Mouse (Mus musculus) CH12.LX (cell line): ENCODE results near the gene Tpra1. TPM values are rescaled to one million over a fixed set of nuclear protein-coding genes. Genes with fewer than 3 reads are reported as not detected.
A peak's percentile ranks its signal among the peaks of the same experiment; 100 is the strongest.

Experiments used
- DNase-seq: peaks from one replicate; pipeline ENCODE4 v3.0.0-alpha.2; 2013; ENCODE audit errors: extremely low read depth
- H3K27ac ChIP-seq: 2 replicates; pipeline ENCODE4 v1.5.1; 2012; ENCODE audit warnings: low read depth, mild to moderate bottlenecking, control low read depth, moderate library complexity; ENCODE audit not compliant: insufficient read depth
- H3K27me3 ChIP-seq: replicated peaks from 2 replicates; pipeline ENCODE3; 2012; ENCODE audit warnings: inconsistent platforms
- H3K36me3 ChIP-seq, 2 experiments: replicated peaks in 1 of 2; 2 replicates each; pipeline versions ENCODE3 to v1.6.1; 2012; ENCODE audit warnings: inconsistent platforms in 1 of 2, low read length in 1 of 2, mild to moderate bottlenecking in 1 of 2, mixed read lengths in 1 of 2, moderate library complexity in 1 of 2; ENCODE audit not compliant: control insufficient read depth in 1 of 2, insufficient read depth in 1 of 2
- H3K4me1 ChIP-seq, 2 experiments: 2 replicates each; pipeline ENCODE4 v1.6.1; 2012; ENCODE audit warnings: inconsistent platforms in 1 of 2, moderate library complexity in 1 of 2; ENCODE audit not compliant: insufficient read depth in 2 of 2, control insufficient read depth in 1 of 2
- H3K4me2 ChIP-seq: 2 replicates; pipeline ENCODE4 v1.6.1; 2012; ENCODE audit warnings: low read depth, mild to moderate bottlenecking, control low read depth; ENCODE audit not compliant: poor library complexity, insufficient read depth, severe bottlenecking
- H3K4me3 ChIP-seq, 3 experiments: fragments of 150-350 bp in 1 of 3; sonication (generic) in 1 of 3; replicated peaks in 1 of 3; 2 replicates each; pipeline versions ENCODE3 to v1.5.1; 2011 to 2012; ENCODE audit warnings: low read depth in 2 of 3, low read length in 2 of 3, mild to moderate bottlenecking in 2 of 3, moderate library complexity in 2 of 3, control low read depth in 1 of 3, improper control_type of control experiment in 1 of 3, inconsistent platforms in 1 of 3, mixed read lengths in 1 of 3; ENCODE audit not compliant: poor library complexity in 1 of 3
- H3K79me2 ChIP-seq: replicated peaks from 2 replicates; pipeline ENCODE4 v1.6.1; 2012; ENCODE audit warnings: mild to moderate bottlenecking, moderate library complexity; ENCODE audit not compliant: control insufficient read depth, poor library complexity, insufficient read depth, severe bottlenecking; ENCODE audit errors: extremely low read depth
- H3K9ac ChIP-seq: 2 replicates; pipeline ENCODE4 v1.6.1; 2012; ENCODE audit warnings: low read depth, mild to moderate bottlenecking, control low read depth, moderate library complexity; ENCODE audit not compliant: insufficient read depth
- H3K9me3 ChIP-seq: replicated peaks from 2 replicates; pipeline ENCODE3; 2012; ENCODE audit warnings: low read length, inconsistent platforms, mixed read lengths
- CHD1 ChIP-seq: IDR thresholded peaks from 2 replicates; pipeline ENCODE4 v1.6.1; 2012; ENCODE audit warnings: low read depth, low read length, improper control_type of control experiment, inconsistent platforms
- CHD2 ChIP-seq: IDR thresholded peaks from 2 replicates; pipeline ENCODE4 v1.6.1; 2011; ENCODE audit warnings: low read length, improper control_type of control experiment
- CTCF ChIP-seq, 2 experiments: IDR thresholded peaks in 1 of 2; conservative IDR thresholded peaks in 1 of 2; 2 replicates each; pipeline ENCODE4 v1.5.1; 2011 to 2012; ENCODE audit warnings: low read depth in 2 of 2, low read length in 2 of 2, improper control_type of control experiment in 1 of 2, inconsistent platforms in 1 of 2, mild to moderate bottlenecking in 1 of 2, moderate library complexity in 1 of 2
- E2F4 ChIP-seq: IDR thresholded peaks from 2 replicates; pipeline ENCODE4 v1.6.1; 2011; ENCODE audit warnings: low read depth, low read length, improper control_type of control experiment; ENCODE audit not compliant: insufficient replicate concordance
- ELF1 ChIP-seq: IDR thresholded peaks from 2 replicates; pipeline ENCODE4 v1.6.1; 2014; ENCODE audit warnings: low read depth, mild to moderate bottlenecking, inconsistent platforms, low read length, improper control_type of control experiment
- EP300 ChIP-seq: IDR thresholded peaks from 2 replicates; pipeline ENCODE4 v1.6.1; 2011; ENCODE audit warnings: low read length, improper control_type of control experiment
- ETS1 ChIP-seq: conservative IDR thresholded peaks from 2 replicates; pipeline ENCODE4 v1.6.1; 2012; ENCODE audit warnings: low read depth, mild to moderate bottlenecking, inconsistent platforms, low read length, improper control_type of control experiment, moderate library complexity
- GABPA ChIP-seq: IDR thresholded peaks from 2 replicates; pipeline ENCODE4 v1.6.1; 2012; ENCODE audit warnings: low read depth, low read length, improper control_type of control experiment, inconsistent platforms; ENCODE audit not compliant: insufficient replicate concordance
- IRF4 ChIP-seq: IDR thresholded peaks from 2 replicates; pipeline ENCODE4 v1.6.1; 2014; ENCODE audit warnings: low read depth, mild to moderate bottlenecking, inconsistent platforms, low read length, improper control_type of control experiment
- JUN ChIP-seq: IDR thresholded peaks from 2 replicates; pipeline ENCODE4 v1.6.1; 2011; ENCODE audit warnings: low read depth, mild to moderate bottlenecking, low read length, improper control_type of control experiment, moderate library complexity; ENCODE audit not compliant: insufficient read depth
- JUND ChIP-seq: conservative IDR thresholded peaks from 2 replicates; pipeline ENCODE4 v1.6.1; 2011; ENCODE audit warnings: low read depth, low read length, improper control_type of control experiment
- KAT2A ChIP-seq: IDR thresholded peaks from 2 replicates; pipeline ENCODE4 v1.6.1; 2012; ENCODE audit warnings: low read length, improper control_type of control experiment, inconsistent platforms; ENCODE audit not compliant: insufficient replicate concordance
- MAFK ChIP-seq: IDR thresholded peaks from 2 replicates; pipeline ENCODE4 v1.6.1; 2011; ENCODE audit warnings: low read length, improper control_type of control experiment; ENCODE audit not compliant: insufficient replicate concordance
- MAZ ChIP-seq: IDR thresholded peaks from 2 replicates; pipeline ENCODE4 v1.6.1; 2012; ENCODE audit warnings: low read depth, mild to moderate bottlenecking, inconsistent platforms, low read length, improper control_type of control experiment, moderate library complexity
- MEF2A ChIP-seq: IDR thresholded peaks from 2 replicates; pipeline ENCODE4 v1.6.1; 2014; ENCODE audit warnings: low read depth, mild to moderate bottlenecking, inconsistent platforms, low read length, improper control_type of control experiment, borderline replicate concordance
- MXI1 ChIP-seq: IDR thresholded peaks from 2 replicates; pipeline ENCODE4 v1.6.1; 2011; ENCODE audit warnings: mild to moderate bottlenecking, low read depth, low read length, improper control_type of control experiment
- MYC ChIP-seq: IDR thresholded peaks from 2 replicates; pipeline ENCODE4 v1.6.1; 2011; ENCODE audit warnings: low read depth, mild to moderate bottlenecking, improper control_type of control experiment, low read length
- NRF1 ChIP-seq: IDR thresholded peaks from 2 replicates; pipeline ENCODE4 v1.6.1; 2014; ENCODE audit warnings: low read depth, mild to moderate bottlenecking, inconsistent platforms, low read length, improper control_type of control experiment, moderate library complexity
- PAX5 ChIP-seq: IDR thresholded peaks from 2 replicates; pipeline ENCODE4 v1.6.1; 2012; ENCODE audit warnings: low read length, inconsistent platforms, mixed read lengths
- POLR2A ChIP-seq: IDR thresholded peaks from 2 replicates; pipeline ENCODE4 v1.6.1; 2011; ENCODE audit warnings: low read depth, mild to moderate bottlenecking, improper control_type of control experiment, low read length
- RAD21 ChIP-seq: IDR thresholded peaks from 2 replicates; pipeline ENCODE4 v1.6.1; 2011; ENCODE audit warnings: low read depth, mild to moderate bottlenecking, low read length, improper control_type of control experiment, moderate library complexity
- SIN3A ChIP-seq: IDR thresholded peaks from 2 replicates; pipeline ENCODE4 v1.6.1; 2012; ENCODE audit warnings: low read length, improper control_type of control experiment, inconsistent platforms
- SMC3 ChIP-seq: IDR thresholded peaks from 2 replicates; pipeline ENCODE4 v1.6.1; 2011; ENCODE audit warnings: low read depth, low read length, improper control_type of control experiment
- TBP ChIP-seq: conservative IDR thresholded peaks from 2 replicates; pipeline ENCODE4 v1.6.1; 2011; ENCODE audit warnings: low read depth, low read length, improper control_type of control experiment
- TCF12 ChIP-seq: IDR thresholded peaks from 2 replicates; pipeline ENCODE4 v1.6.1; 2014; ENCODE audit warnings: low read depth, mild to moderate bottlenecking, inconsistent platforms, low read length, improper control_type of control experiment
- USF1 ChIP-seq: IDR thresholded peaks from 2 replicates; pipeline ENCODE4 v1.6.1; 2014; ENCODE audit warnings: low read depth, mild to moderate bottlenecking, inconsistent platforms, low read length, improper control_type of control experiment
- ZC3H11A ChIP-seq: IDR thresholded peaks from 2 replicates; pipeline ENCODE4 v1.6.1; 2012; ENCODE audit warnings: low read depth, mild to moderate bottlenecking, inconsistent platforms, low read length, improper control_type of control experiment
- ZMIZ1 ChIP-seq: IDR thresholded peaks from 2 replicates; pipeline ENCODE4 v1.6.1; 2012; ENCODE audit warnings: low read depth, mild to moderate bottlenecking, inconsistent platforms, low read length, improper control_type of control experiment
- ZNF384 ChIP-seq: IDR thresholded peaks from 2 replicates; pipeline ENCODE4 v1.6.1; 2012; ENCODE audit warnings: low read depth, low read length, improper control_type of control experiment, inconsistent platforms
- dilution Hi-C: fragments of 300-500 bp; cut with MboI; formaldehyde crosslinking; loops from 2 replicates; pipeline ENCODE4 v1.14.3; 2020; ENCODE audit warnings: low sequenced_read_pairs; ENCODE audit not compliant: extremely low pct_unique_long_range_greater_than_20kb, extremely low pct_ligation_motif_present
- in situ Hi-C: fragments of 300-500 bp; cut with MboI; formaldehyde crosslinking; loops from 3 replicates; pipeline ENCODE4 v1.14.3; 2019; ENCODE audit warnings: low sequenced_read_pairs, low pct_ligation_motif_present, low pct_unique_long_range_greater_than_20kb, mixed read lengths
- polyA plus RNA-seq: library from polyadenylated mRNA; unstranded; fragments of >175 nt; gene quantifications from 2 replicates; pipeline ENCODE4 v1.2.1, GENCODE M21; 2012; ENCODE audit warnings: low read depth; ENCODE audit not compliant: insufficient read length
- total RNA-seq, 2 experiments: library from RNA; depleted of rRNA; stranded (reverse); fragments of 300-350 nt in 1 of 2; fragments of >200 nt in 1 of 2; gene quantifications; 2 replicates each; pipeline ENCODE4 v1.2.3; 2012 to 2014

The Tpra1 gene
- total and polyA plus RNA-seq, 3 experiments = 9.3 to 16.0 (median 15.6) TPM

- peaks cover 0 to 19% of the 10 kb centered on the region in 2 experiments; a peak in 2 of 4 replicates for H3K4me1 ChIP-seq
- no peak for DNase-seq
- H3K27me3 ChIP-seq = no peaks in the 10 kb centered on the region
- H3K9ac ChIP-seq = no peak overlapping the region
- TF ChIP-seq ELF1 (no peak), MYC (peak; percentile 30; the same call in 1 of the 2 replicates), RAD21 (peak; percentile 10), GABPA (no peak), MXI1 (no peak), CTCF (conservative IDR thresholded peaks at IDR 0.05 in 1 of 2, IDR thresholded peaks at IDR 0.05 in 1 of 2; ENCODE audit: low read depth in 2 of 2, low read length in 2 of 2) (peak in 1 of 2 experiments; percentile 38; a peak in 2 of 4 replicates), IRF4 (no peak), ETS1 (no peak), NRF1 (peak; percentile 42; the same call in 1 of the 2 replicates), USF1 (no peak), MEF2A (peak; percentile 65; the same call in 1 of the 2 replicates), POLR2A (no peak), JUND (no peak), E2F4 (no peak), SMC3 (peak; percentile 38)
- dilution Hi-C loops (no loop called here), in situ Hi-C loops (loop anchor here (5.0 kb wide), 1 partner anchor 35 kb away; no protein-coding TSS in a partner anchor)
- H3K4me2 ChIP-seq = no peak overlapping the region
- no peak overlapping the region for H3K4me3 ChIP-seq
- H3K27ac ChIP-seq = no peak overlapping the region
- peaks cover 2% of the 10 kb centered on the region for H3K9me3 ChIP-seq
- no peaks in the 10 kb centered on the region for H3K79me2 ChIP-seq
- H3K36me3 ChIP-seq = no peaks in the 10 kb centered on the region
These were observed 44.8 kb upstream of the Tpra1 start for GRCm38 (mm10) chr6:88857249-88857648.

GRCm38 (mm10) chr6:88857830-88858229 is 44.2 kb upstream of the Tpra1 start:
- in situ Hi-C loops = loop anchor here (5.0 kb wide), 1 partner anchor 34 kb away; no protein-coding TSS in a partner anchor
- TF ChIP-seq MAZ (no peak), SIN3A (no peak), JUN (no peak), CHD1 (no peak), ZC3H11A (no peak), JUND (no peak), SMC3 (no peak), CHD2 (no peak), MAFK (no peak), EP300 (no peak), PAX5 (no peak), ZMIZ1 (no peak), ZNF384 (no peak), TCF12 (no peak), ETS1 (no peak), TBP (no peak), KAT2A (no peak), GABPA (no peak)
- H3K27me3 ChIP-seq = no peaks in the 10 kb centered on the region
- no peak overlapping the region for H3K27ac ChIP-seq
- no peak overlapping the region for H3K9ac ChIP-seq
- H3K4me3 ChIP-seq = no peak overlapping the region
- peaks cover 2% of the 10 kb centered on the region for H3K9me3 ChIP-seq
- no peak overlapping the region for H3K4me2 ChIP-seq
- H3K4me1 ChIP-seq = peaks cover 0 to 19% of the 10 kb centered on the region in 2 experiments; a peak in 2 of 4 replicates
- H3K36me3 ChIP-seq = no peaks in the 10 kb centered on the region
- no peaks in the 10 kb centered on the region for H3K79me2 ChIP-seq
- no peak for DNase-seq
- dilution Hi-C loops = no loop called here
